Mouse (Mus musculus) myocyte (in vitro differentiated cells): ENCODE measurements around the gene BC003965. TPM values are rescaled to one million over a fixed set of nuclear protein-coding genes. Genes with fewer than 3 reads are reported as not detected.

Experiments
- H3K27me3 ChIP-seq: one replicate; pipeline ENCODE4 v1.6.1; 2011; ENCODE audit not compliant: control insufficient read depth, insufficient read depth, insufficient read length
- H3K36me3 ChIP-seq: one replicate; pipeline ENCODE4 v1.6.1; 2011; ENCODE audit not compliant: control insufficient read depth, insufficient read depth
- H3K4me2 ChIP-seq: one replicate; pipeline ENCODE4 v1.6.1; 2011; ENCODE audit warnings: low read depth, control low read depth
- H3K4me3 ChIP-seq: one replicate; pipeline ENCODE4 v1.5.1; 2011; ENCODE audit warnings: mild to moderate bottlenecking, control low read depth, moderate library complexity
- H3K79me2 ChIP-seq: one replicate; pipeline ENCODE4 v1.6.1; 2011; ENCODE audit not compliant: control insufficient read depth, insufficient read depth
- H3ac ChIP-seq: one replicate; pipeline ENCODE4 v1.6.1; 2011; ENCODE audit not compliant: control insufficient read depth, insufficient read length
- CEBPB ChIP-seq: IDR thresholded peaks from 2 replicates; pipeline ENCODE4 v1.6.1; 2011; ENCODE audit warnings: mild to moderate bottlenecking, moderate library complexity; ENCODE audit not compliant: poor library complexity, insufficient read depth, severe bottlenecking
- E2F4 ChIP-seq: IDR thresholded peaks from one replicate; pipeline ENCODE4 v1.6.1; 2011; ENCODE audit warnings: mild to moderate bottlenecking, control low read depth, moderate library complexity; ENCODE audit not compliant: insufficient read depth
- MAX ChIP-seq: IDR thresholded peaks from one replicate; pipeline ENCODE4 v1.6.1; 2011; ENCODE audit warnings: low read depth, mild to moderate bottlenecking, control low read depth
- MYOD1 ChIP-seq, 3 experiments: IDR thresholded peaks; one replicate each; pipeline ENCODE4 v1.6.1; 2011; ENCODE audit warnings: control low read depth in 2 of 3, low read depth in 2 of 3, mild to moderate bottlenecking in 2 of 3, moderate library complexity in 1 of 3; ENCODE audit not compliant: insufficient read length in 2 of 3, control insufficient read depth in 1 of 3
- MYOG ChIP-seq, 3 experiments: IDR thresholded peaks; one replicate each; pipeline ENCODE4 v1.6.1; 2011; ENCODE audit warnings: control low read depth in 2 of 3, low read depth in 2 of 3, mild to moderate bottlenecking in 2 of 3; ENCODE audit not compliant: insufficient read length in 2 of 3, control insufficient read depth in 1 of 3, insufficient read depth in 1 of 3
- POLR2A ChIP-seq: IDR thresholded peaks from one replicate; pipeline ENCODE4 v1.6.1; 2011; ENCODE audit warnings: low read depth, mild to moderate bottlenecking, control low read depth, moderate library complexity; ENCODE audit not compliant: insufficient read length
- POLR2AphosphoS2 ChIP-seq: IDR thresholded peaks from one replicate; pipeline ENCODE4 v1.6.1; 2011; ENCODE audit warnings: low read depth, control low read depth; ENCODE audit not compliant: insufficient read length
- REST ChIP-seq: IDR thresholded peaks from one replicate; pipeline ENCODE4 v1.6.1; 2011; ENCODE audit warnings: mild to moderate bottlenecking, control low read depth, moderate library complexity; ENCODE audit not compliant: insufficient read depth, insufficient read length
- SRF ChIP-seq: IDR thresholded peaks from one replicate; pipeline ENCODE4 v1.6.1; 2011; ENCODE audit warnings: low read depth; ENCODE audit not compliant: control insufficient read depth, insufficient read length
- TCF12 ChIP-seq: IDR thresholded peaks from one replicate; pipeline ENCODE4 v1.6.1; 2011; ENCODE audit warnings: mild to moderate bottlenecking, control low read depth; ENCODE audit not compliant: poor library complexity, insufficient read depth, severe bottlenecking
- TCF3 ChIP-seq: IDR thresholded peaks from one replicate; pipeline ENCODE4 v1.6.1; 2011; ENCODE audit warnings: low read depth, control low read depth; ENCODE audit not compliant: insufficient read length
- USF1 ChIP-seq: IDR thresholded peaks from one replicate; pipeline ENCODE4 v1.6.1; 2011; ENCODE audit warnings: low read depth, mild to moderate bottlenecking, control low read depth, moderate library complexity
- polyA plus RNA-seq: library from polyadenylated mRNA; unstranded; fragments of >200 nt; fragmentation: generic; extraction: Trizol; gene quantifications from one replicate; pipeline ENCODE4 v1.2.1, GENCODE M21; 2012; ENCODE audit warnings: missing spikeins

BC003965 gene
- polyA plus RNA-seq: 13.7 TPM

DNA sequence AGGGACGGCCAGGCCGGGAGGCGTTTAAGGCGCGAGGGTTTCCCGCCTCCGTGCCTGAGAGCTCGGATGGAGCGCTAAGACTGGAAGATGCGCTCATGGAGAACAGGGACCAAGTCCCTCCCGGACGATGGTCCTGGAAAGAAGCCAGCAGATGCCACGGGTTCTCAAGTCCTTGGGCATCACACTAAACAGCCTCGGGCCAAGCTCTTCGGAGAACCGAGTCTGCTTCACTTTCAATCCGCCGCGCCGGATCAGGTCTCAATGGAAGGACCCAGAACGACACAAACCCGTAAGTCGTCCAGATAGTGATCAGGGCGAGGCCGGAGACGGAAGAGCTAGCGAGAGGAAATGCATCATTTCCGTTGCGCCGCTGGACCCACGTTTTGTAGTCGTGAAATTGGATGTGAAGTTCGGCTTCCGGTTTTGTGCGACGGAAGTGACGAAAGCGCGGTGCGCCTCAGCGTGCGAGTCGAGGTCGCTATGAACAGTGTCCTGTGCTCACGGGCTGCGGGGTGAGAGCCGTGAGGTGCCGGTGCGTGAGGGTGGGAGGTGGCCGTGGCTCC lies at the start of gene BC003965:
BC003965 (plus strand) TSS at position 426 of the 563 bp plus-strand sequence.
- Histone ChIP-seq H3K4me3 (peak within 1 kb of the TSS; percentile 92), H3K27me3 (peaks cover 4% of the 10 kb centered on the region), H3K79me2 (peaks cover 18% of the 10 kb centered on the region), H3K4me2 (peak within 1 kb of the TSS; percentile 98), H3K36me3 (no peaks in the 10 kb centered on the region), H3ac (peak within 1 kb of the TSS; percentile 80)
- TF ChIP-seq MAX (peak; percentile 96), E2F4 (no peak), POLR2AphosphoS2 (peak; percentile 97), USF1 (no peak), MYOG (IDR thresholded peaks at IDR 0.05; ENCODE audit: control insufficient read depth in 1 of 3, insufficient read depth in 1 of 3, insufficient read length in 2 of 3, low read depth in 2 of 3) (peak in 1 of 3 experiments; percentile 19), TCF3 (no peak), SRF (peak; percentile 94), TCF12 (no peak), MYOD1 (IDR thresholded peaks at IDR 0.05; ENCODE audit: control insufficient read depth in 1 of 3, insufficient read length in 2 of 3, low read depth in 2 of 3) (peak in 1 of 3 experiments; percentile 21), REST (peak; percentile 14), POLR2A (peak; percentile 91), CEBPB (no peak)

DNA sequence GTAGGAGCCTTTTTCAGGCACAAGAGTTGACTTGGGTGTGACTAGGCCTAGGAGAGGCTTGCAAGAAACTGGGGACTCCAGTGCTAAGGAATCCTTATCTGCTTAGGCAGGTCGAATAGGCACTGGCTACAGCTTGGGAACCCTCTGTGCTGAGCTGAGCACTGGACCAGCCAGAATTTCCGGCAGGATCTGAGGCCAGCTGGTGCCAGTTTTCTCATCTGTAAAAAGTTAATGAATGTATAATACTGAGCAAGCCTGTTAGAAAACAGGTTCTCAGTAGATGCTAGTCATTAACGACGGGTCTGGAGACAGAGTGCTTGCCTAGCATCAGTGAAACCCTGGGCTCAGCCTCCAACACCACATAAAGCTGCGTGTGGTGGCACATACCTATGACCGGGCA lies 48.7 kb upstream of the BC003965 start:
- Histone ChIP-seq H3K79me2 (peaks cover 38% of the 10 kb centered on the region), H3ac (no peak overlapping the region), H3K4me3 (no peak overlapping the region), H3K36me3 (no peaks in the 10 kb centered on the region), H3K4me2 (no peak overlapping the region), H3K27me3 (no peaks in the 10 kb centered on the region)
- no peak for TF ChIP-seq TCF3
- no peak for TF ChIP-seq REST
- no peak for TF ChIP-seq MYOD1 (IDR thresholded peaks at IDR 0.05; ENCODE audit: control insufficient read depth in 1 of 3, insufficient read length in 2 of 3, low read depth in 2 of 3)
- no peak for TF ChIP-seq POLR2AphosphoS2
- no peak for TF ChIP-seq TCF12
- TF ChIP-seq POLR2A: no peak
- no peak for TF ChIP-seq E2F4
- no peak for TF ChIP-seq CEBPB
- TF ChIP-seq SRF: no peak
- no peak for TF ChIP-seq MYOG (IDR thresholded peaks at IDR 0.05; ENCODE audit: control insufficient read depth in 1 of 3, insufficient read depth in 1 of 3, insufficient read length in 2 of 3, low read depth in 2 of 3)
- TF ChIP-seq USF1: no peak
- TF ChIP-seq MAX: no peak

DNA sequence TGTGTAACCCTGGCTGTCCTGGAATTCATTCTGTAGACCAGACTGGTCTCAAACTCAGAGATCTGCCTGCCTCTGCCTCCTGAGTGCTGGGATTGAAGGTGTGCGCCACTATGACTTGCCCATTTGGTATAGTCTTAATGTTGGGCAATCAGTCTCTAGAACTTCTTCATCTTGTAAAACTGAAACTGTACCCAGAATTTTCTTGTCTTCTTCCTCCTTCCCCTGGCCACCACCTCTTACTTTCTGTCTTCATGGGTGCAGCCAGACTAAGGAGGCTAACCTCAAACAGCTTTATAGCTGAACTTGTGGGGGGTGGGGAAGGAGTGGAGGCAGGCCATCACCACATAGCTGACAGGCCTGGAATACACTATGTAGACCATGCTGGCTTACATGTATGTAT lies 45.6 kb upstream of the BC003965 start:
- H3K79me2 ChIP-seq: peaks cover 33% of the 10 kb centered on the region
- H3K4me3 ChIP-seq: no peak overlapping the region
- H3K36me3 ChIP-seq: no peaks in the 10 kb centered on the region
- no peak overlapping the region for H3ac ChIP-seq
- H3K4me2 ChIP-seq: no peak overlapping the region
- no peaks in the 10 kb centered on the region for H3K27me3 ChIP-seq
- TF ChIP-seq TCF12: no peak
- no peak for TF ChIP-seq POLR2A
- no peak for TF ChIP-seq POLR2AphosphoS2
- TF ChIP-seq MYOG (IDR thresholded peaks at IDR 0.05; ENCODE audit: control insufficient read depth in 1 of 3, insufficient read depth in 1 of 3, insufficient read length in 2 of 3, low read depth in 2 of 3): no peak
- TF ChIP-seq TCF3: no peak
- TF ChIP-seq E2F4: no peak

DNA sequence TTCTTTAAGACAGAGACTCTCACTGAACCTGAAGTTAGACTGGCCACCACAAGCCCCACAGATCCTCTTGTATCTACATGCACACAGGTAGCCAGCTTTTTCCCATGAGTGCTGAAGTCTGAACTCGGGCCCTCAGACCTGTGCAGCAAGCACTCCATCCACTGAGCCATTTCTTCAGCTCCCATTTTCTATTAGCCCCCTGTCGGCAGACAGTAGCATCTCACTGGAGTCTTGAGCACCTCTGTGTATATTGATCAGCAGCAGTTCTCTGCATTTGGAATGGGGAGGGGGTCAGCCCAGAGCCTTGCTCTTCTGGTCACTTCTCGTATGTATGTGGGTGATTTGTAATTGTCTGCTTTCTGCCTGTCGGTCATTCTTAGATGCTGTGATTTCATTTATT lies 44.4 kb upstream of the BC003965 start:
- Histone ChIP-seq H3K4me3 (no peak overlapping the region), H3ac (no peak overlapping the region), H3K4me2 (no peak overlapping the region), H3K27me3 (no peaks in the 10 kb centered on the region), H3K36me3 (no peaks in the 10 kb centered on the region), H3K79me2 (peaks cover 21% of the 10 kb centered on the region)
- TF ChIP-seq MYOG (IDR thresholded peaks at IDR 0.05; ENCODE audit: control insufficient read depth in 1 of 3, insufficient read depth in 1 of 3, insufficient read length in 2 of 3, low read depth in 2 of 3) (no peak), POLR2AphosphoS2 (no peak)

DNA sequence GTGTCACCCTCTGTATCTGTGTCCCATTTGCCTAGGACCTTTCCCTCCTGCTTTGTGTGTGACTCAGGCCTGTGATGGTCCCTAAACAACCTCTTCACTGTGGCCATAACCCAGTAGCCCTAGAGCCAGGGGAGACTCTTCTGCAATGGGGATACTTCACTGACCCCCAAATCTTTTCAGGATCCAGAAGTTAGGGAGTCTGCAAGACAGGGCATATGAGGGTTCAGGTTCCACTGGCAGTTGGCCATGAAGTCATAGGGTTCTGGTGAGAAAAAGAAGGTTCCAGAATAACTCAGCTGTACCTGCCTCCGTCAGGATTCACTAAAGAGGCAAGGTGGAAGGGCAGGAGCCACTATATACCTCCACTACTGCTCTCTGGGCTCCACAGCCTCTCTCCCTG lies 22.2 kb upstream of the BC003965 start, which contains the start of gene Ccdc154:
Ccdc154 (plus strand) TSS at position 301 of the 400 bp plus-strand sequence.
- Histone ChIP-seq H3K4me2 (no peak within 1 kb of the TSS), H3K79me2 (no peaks in the 10 kb centered on the region), H3K36me3 (no peaks in the 10 kb centered on the region), H3K4me3 (no peak within 1 kb of the TSS), H3ac (no peak within 1 kb of the TSS), H3K27me3 (no peaks in the 10 kb centered on the region)
- no peak for TF ChIP-seq MAX
- no peak for TF ChIP-seq MYOD1 (IDR thresholded peaks at IDR 0.05; ENCODE audit: control insufficient read depth in 1 of 3, insufficient read length in 2 of 3, low read depth in 2 of 3)
- no peak for TF ChIP-seq POLR2AphosphoS2
- TF ChIP-seq POLR2A: no peak
- TF ChIP-seq USF1: no peak
- no peak for TF ChIP-seq CEBPB
- no peak for TF ChIP-seq TCF3
- TF ChIP-seq TCF12: no peak
- no peak for TF ChIP-seq SRF
- TF ChIP-seq MYOG (IDR thresholded peaks at IDR 0.05; ENCODE audit: control insufficient read depth in 1 of 3, insufficient read depth in 1 of 3, insufficient read length in 2 of 3, low read depth in 2 of 3): no peak
- no peak for TF ChIP-seq REST
- TF ChIP-seq E2F4: no peak
